Mouse (Mus musculus) cerebellum, adult 8-10 months (tissue): ENCODE measurements around the gene Sgpp1.
A peak's percentile ranks its signal among the peaks of the same experiment; 100 is the strongest.

ENCODE experiments used
- DNase-seq: peaks from one replicate; pipeline ENCODE4 v3.0.0; 2022

Gene Sgpp1

GRCm38 (mm10) chr12:75683598-75683997 is 51.9 kb downstream of the Sgpp1 start:
- no peak for DNase-seq

- no peak for DNase-seq
These were observed 52.7 kb downstream of the Sgpp1 start for GRCm38 (mm10) chr12:75682842-75683241.

- DNase-seq: no peak
These were observed 54.4 kb downstream of the Sgpp1 start for GRCm38 (mm10) chr12:75681101-75681500.

GRCm38 (mm10) chr12:75678393-75678792 is 57.1 kb downstream of the Sgpp1 start:
- DNase-seq: no peak

GRCm38 (mm10) chr12:75672630-75673029 is 62.9 kb downstream of the Sgpp1 start:
- no peak for DNase-seq

- DNase-seq: peak; percentile 15
These were observed 63.7 kb downstream of the Sgpp1 start for GRCm38 (mm10) chr12:75671759-75672315.

GRCm38 (mm10) chr12:75670611-75671010 is 64.9 kb downstream of the Sgpp1 start:
- peak; percentile 39 for DNase-seq

- DNase-seq: peak; percentile 98
These were observed 66.0 kb downstream of the Sgpp1 start, which contains the start of gene Wdr89 for GRCm38 (mm10) chr12:75669258-75670106. Gene Wdr89, minus strand, starts transcription at chr12:75669537.

GRCm38 (mm10) chr12:75668916-75669257 is 66.6 kb downstream of the Sgpp1 start:
- no peak for DNase-seq

- no peak for DNase-seq
These were observed 67.3 kb downstream of the Sgpp1 start for GRCm38 (mm10) chr12:75668221-75668620.

GRCm38 (mm10) chr12:75666939-75667338 is 68.6 kb downstream of the Sgpp1 start:
- DNase-seq: no peak

- DNase-seq: no peak
These were observed 71.1 kb downstream of the Sgpp1 start for GRCm38 (mm10) chr12:75664516-75664810.
